Mouse (Mus musculus): ENCODE measurements around the gene Slc17a8. TPM values are rescaled to one million over a fixed set of nuclear protein-coding genes. Genes with fewer than 3 reads are reported as not detected.
"Not testable (repeated sequence)": the region's sequence is repeated elsewhere in the genome, so short reads cannot be mapped to it uniquely, and the experiment has no call there.

Slc17a8 gene
- not detected in 2 replicates for total RNA-seq (2012; rRNA removed)

GRCm38 (mm10) chr10:89621129-89621528 is at the start of gene Slc17a8:
Gene Slc17a8, minus strand, starts transcription at chr10:89621253.
- in situ Hi-C loops (cut with MboI; ENCODE audit: low sequenced_read_pairs in 2 of 2, unreplicated experiment in 2 of 2): loop anchor here in 1 of 2 experiments (10.0 kb wide), 1 partner anchor 156 kb away; no protein-coding TSS in a partner anchor
- DNase-seq (ENCODE audit: low read depth, low spot score): no peak
- Histone ChIP-seq H3K4me3 (ENCODE audit: insufficient read depth in 1 of 2, low read depth in 1 of 2, low read length in 2 of 2, poor library complexity in 1 of 2, severe bottlenecking in 1 of 2) (no peak within 1 kb of the TSS), H3K4me1 (ENCODE audit: control insufficient read depth in 2 of 2, insufficient read depth in 2 of 2, low read length in 2 of 2, poor library complexity in 1 of 2) (no peaks in the 10 kb centered on the region), H3K9ac (ENCODE audit: insufficient read depth, low read depth, low read length, poor library complexity, severe bottlenecking) (no peak within 1 kb of the TSS), H3K36me3 (ENCODE audit: control insufficient read depth, insufficient read depth, low read length, poor library complexity, severe bottlenecking) (no peaks in the 10 kb centered on the region), H3K9me3 (ENCODE audit: control insufficient read depth, insufficient read depth, low read depth, low read length) (no peaks in the 10 kb centered on the region), H3K27ac (ENCODE audit: insufficient read depth, low read depth, low read length, poor library complexity, severe bottlenecking) (no peak within 1 kb of the TSS)
- TF ChIP-seq ZC3H11A (IDR thresholded peaks at IDR 0.05; ENCODE audit: borderline replicate concordance, low read depth, low read length): no peak
- TF ChIP-seq MAFK (IDR thresholded peaks at IDR 0.05; ENCODE audit: insufficient read depth, low read depth, low read length): no peak
- no peak for TF ChIP-seq HCFC1 (IDR thresholded peaks at IDR 0.05; ENCODE audit: borderline replicate concordance, insufficient read depth, low read length)
- no peak for TF ChIP-seq ZNF384 (IDR thresholded peaks at IDR 0.05; ENCODE audit: low read depth, low read length)
- TF ChIP-seq CHD2 (IDR thresholded peaks at IDR 0.05; ENCODE audit: low read depth, low read length): no peak

- H3K4me1 ChIP-seq (ENCODE audit: control insufficient read depth in 2 of 2, insufficient read depth in 2 of 2, low read length in 2 of 2, poor library complexity in 1 of 2); in situ Hi-C loops (cut with MboI; ENCODE audit: low sequenced_read_pairs in 2 of 2, unreplicated experiment in 2 of 2): not testable (repeated sequence)
These were observed 49.3 kb upstream of the Slc17a8 start for GRCm38 (mm10) chr10:89670371-89670770.

GRCm38 (mm10) chr10:89667571-89667970 is 46.5 kb upstream of the Slc17a8 start:
- Histone ChIP-seq H3K9me3 (ENCODE audit: control insufficient read depth, insufficient read depth, low read depth, low read length) (no peaks in the 10 kb centered on the region), H3K4me3 (ENCODE audit: insufficient read depth in 1 of 2, low read depth in 1 of 2, low read length in 2 of 2, poor library complexity in 1 of 2, severe bottlenecking in 1 of 2) (no peak overlapping the region), H3K4me1 (ENCODE audit: control insufficient read depth in 2 of 2, insufficient read depth in 2 of 2, low read length in 2 of 2, poor library complexity in 1 of 2) (peaks cover 0 to 4% of the 10 kb centered on the region in 2 experiments; a peak in 1 of 4 replicates), H3K9ac (ENCODE audit: insufficient read depth, low read depth, low read length, poor library complexity, severe bottlenecking) (no peak overlapping the region), H3K27ac (ENCODE audit: insufficient read depth, low read depth, low read length, poor library complexity, severe bottlenecking) (no peak overlapping the region), H3K36me3 (ENCODE audit: control insufficient read depth, insufficient read depth, low read length, poor library complexity, severe bottlenecking) (peaks cover 6% of the 10 kb centered on the region)
- TF ChIP-seq ZNF384 (IDR thresholded peaks at IDR 0.05; ENCODE audit: low read depth, low read length) (no peak), HCFC1 (IDR thresholded peaks at IDR 0.05; ENCODE audit: borderline replicate concordance, insufficient read depth, low read length) (no peak), ZC3H11A (IDR thresholded peaks at IDR 0.05; ENCODE audit: borderline replicate concordance, low read depth, low read length) (no peak), CHD2 (IDR thresholded peaks at IDR 0.05; ENCODE audit: low read depth, low read length) (no peak), MAFK (IDR thresholded peaks at IDR 0.05; ENCODE audit: insufficient read depth, low read depth, low read length) (no peak)
- in situ Hi-C loops (cut with MboI; ENCODE audit: low sequenced_read_pairs in 2 of 2, unreplicated experiment in 2 of 2): no loop called here
- DNase-seq (ENCODE audit: low read depth, low spot score): no peak

More at GRCm38 (mm10) chr10:89670371-89670770, 49.3 kb upstream of the Slc17a8 start:
- not testable (repeated sequence) for H3K9me3 ChIP-seq (ENCODE audit: control insufficient read depth, insufficient read depth, low read depth, low read length); H3K27ac ChIP-seq (ENCODE audit: insufficient read depth, low read depth, low read length, poor library complexity, severe bottlenecking); H3K4me3 ChIP-seq (ENCODE audit: insufficient read depth in 1 of 2, low read depth in 1 of 2, low read length in 2 of 2, poor library complexity in 1 of 2, severe bottlenecking in 1 of 2); DNase-seq (ENCODE audit: low read depth, low spot score); H3K36me3 ChIP-seq (ENCODE audit: control insufficient read depth, insufficient read depth, low read length, poor library complexity, severe bottlenecking); H3K9ac ChIP-seq (ENCODE audit: insufficient read depth, low read depth, low read length, poor library complexity, severe bottlenecking)

GRCm38 (mm10) chr10:89665679-89666078 is 44.6 kb upstream of the Slc17a8 start:
- H3K9me3 ChIP-seq (ENCODE audit: control insufficient read depth, insufficient read depth, low read depth, low read length): no peaks in the 10 kb centered on the region
- H3K4me1 ChIP-seq (ENCODE audit: control insufficient read depth in 2 of 2, insufficient read depth in 2 of 2, low read length in 2 of 2, poor library complexity in 1 of 2): peaks cover 0 to 4% of the 10 kb centered on the region in 2 experiments; a peak in 1 of 4 replicates
- H3K36me3 ChIP-seq (ENCODE audit: control insufficient read depth, insufficient read depth, low read length, poor library complexity, severe bottlenecking): peaks cover 6% of the 10 kb centered on the region
- no peak overlapping the region for H3K27ac ChIP-seq (ENCODE audit: insufficient read depth, low read depth, low read length, poor library complexity, severe bottlenecking)
- DNase-seq (ENCODE audit: low read depth, low spot score): no peak
- in situ Hi-C loops (cut with MboI; ENCODE audit: low sequenced_read_pairs in 2 of 2, unreplicated experiment in 2 of 2): no loop called here
- no peak for TF ChIP-seq HCFC1 (IDR thresholded peaks at IDR 0.05; ENCODE audit: borderline replicate concordance, insufficient read depth, low read length)
- TF ChIP-seq MAFK (IDR thresholded peaks at IDR 0.05; ENCODE audit: insufficient read depth, low read depth, low read length): no peak
- TF ChIP-seq ZC3H11A (IDR thresholded peaks at IDR 0.05; ENCODE audit: borderline replicate concordance, low read depth, low read length): no peak
- TF ChIP-seq ZNF384 (IDR thresholded peaks at IDR 0.05; ENCODE audit: low read depth, low read length): no peak
- TF ChIP-seq CHD2 (IDR thresholded peaks at IDR 0.05; ENCODE audit: low read depth, low read length): no peak
- H3K9ac ChIP-seq (ENCODE audit: insufficient read depth, low read depth, low read length, poor library complexity, severe bottlenecking): no peak overlapping the region
- no peak overlapping the region for H3K4me3 ChIP-seq (ENCODE audit: insufficient read depth in 1 of 2, low read depth in 1 of 2, low read length in 2 of 2, poor library complexity in 1 of 2, severe bottlenecking in 1 of 2)

GRCm38 (mm10) chr10:89664977-89665645 is 44.1 kb upstream of the Slc17a8 start:
- no peak overlapping the region for H3K27ac ChIP-seq (ENCODE audit: insufficient read depth, low read depth, low read length, poor library complexity, severe bottlenecking)
- H3K4me3 ChIP-seq (ENCODE audit: insufficient read depth in 1 of 2, low read depth in 1 of 2, low read length in 2 of 2, poor library complexity in 1 of 2, severe bottlenecking in 1 of 2): no peak overlapping the region
- H3K36me3 ChIP-seq (ENCODE audit: control insufficient read depth, insufficient read depth, low read length, poor library complexity, severe bottlenecking): peaks cover 6% of the 10 kb centered on the region
- H3K4me1 ChIP-seq (ENCODE audit: control insufficient read depth in 2 of 2, insufficient read depth in 2 of 2, low read length in 2 of 2, poor library complexity in 1 of 2): no peaks in the 10 kb centered on the region
- no peak overlapping the region for H3K9ac ChIP-seq (ENCODE audit: insufficient read depth, low read depth, low read length, poor library complexity, severe bottlenecking)
- in situ Hi-C loops (cut with MboI; ENCODE audit: low sequenced_read_pairs in 2 of 2, unreplicated experiment in 2 of 2): no loop called here
- TF ChIP-seq CHD2 (IDR thresholded peaks at IDR 0.05; ENCODE audit: low read depth, low read length) (no peak), HCFC1 (IDR thresholded peaks at IDR 0.05; ENCODE audit: borderline replicate concordance, insufficient read depth, low read length) (no peak), MAFK (IDR thresholded peaks at IDR 0.05; ENCODE audit: insufficient read depth, low read depth, low read length) (no peak), ZNF384 (IDR thresholded peaks at IDR 0.05; ENCODE audit: low read depth, low read length) (no peak), ZC3H11A (IDR thresholded peaks at IDR 0.05; ENCODE audit: borderline replicate concordance, low read depth, low read length) (no peak)
- DNase-seq (ENCODE audit: low read depth, low spot score): no peak
- H3K9me3 ChIP-seq (ENCODE audit: control insufficient read depth, insufficient read depth, low read depth, low read length): no peaks in the 10 kb centered on the region
